Mouse (Mus musculus) adrenal gland, adult 10 weeks (tissue): ENCODE measurements around the gene Cyp2j12. TPM values are rescaled to one million over a fixed set of nuclear protein-coding genes. Genes with fewer than 3 reads are reported as not detected.

Experiments
- polyA plus RNA-seq: library from polyadenylated mRNA; stranded (reverse); fragments of 350-450 nt; fragmentation: Illumina TruSeq; extraction: RNeasy Lipid Tissue Mini Kit (QIAGEN cat#74804); gene quantifications from one replicate; pipeline ENCODE4 v1.2.3, GENCODE M21; 2014; ENCODE audit warnings: low read depth, low replicate concordance

Cyp2j12 gene
- polyA plus RNA-seq: not detected

DNA sequence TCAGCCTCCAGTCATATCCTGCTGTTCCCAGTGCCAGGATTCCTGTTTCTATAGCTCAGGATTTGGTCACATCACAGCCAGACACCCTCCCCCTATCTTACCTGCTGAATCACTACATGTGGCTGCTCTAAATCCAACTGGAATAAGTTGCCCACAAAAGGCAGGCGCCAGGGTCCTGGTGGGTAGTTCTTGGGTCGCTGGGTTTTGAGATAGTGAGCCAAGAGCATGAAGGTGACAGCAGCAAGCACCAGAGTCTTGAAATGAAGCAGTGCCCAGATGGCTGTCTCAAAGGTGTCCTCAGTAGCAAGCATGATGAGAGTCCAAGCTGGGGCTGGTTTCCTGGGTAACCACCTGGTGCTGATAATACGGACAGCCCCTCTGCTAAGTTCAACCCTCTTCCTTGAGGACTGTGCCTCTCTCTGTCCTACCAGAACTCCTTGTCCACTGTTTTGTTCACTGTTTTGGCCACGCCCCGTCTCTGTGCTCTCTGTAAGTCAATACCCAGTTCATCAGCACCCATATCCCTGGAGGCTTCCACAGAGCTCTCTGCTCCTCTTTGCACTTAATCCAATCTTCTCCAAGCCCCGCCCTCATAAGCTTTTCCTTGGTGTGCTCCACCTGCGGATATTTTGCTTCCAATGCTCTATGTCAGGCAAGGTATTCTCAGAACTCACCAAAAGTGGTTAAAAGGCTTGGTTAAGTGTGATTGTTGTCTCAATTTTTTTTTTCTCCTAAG lies at the start of gene Cyp2j12:
Cyp2j12 (minus strand) TSS at position 421 of the 736 bp plus-strand sequence.

DNA sequence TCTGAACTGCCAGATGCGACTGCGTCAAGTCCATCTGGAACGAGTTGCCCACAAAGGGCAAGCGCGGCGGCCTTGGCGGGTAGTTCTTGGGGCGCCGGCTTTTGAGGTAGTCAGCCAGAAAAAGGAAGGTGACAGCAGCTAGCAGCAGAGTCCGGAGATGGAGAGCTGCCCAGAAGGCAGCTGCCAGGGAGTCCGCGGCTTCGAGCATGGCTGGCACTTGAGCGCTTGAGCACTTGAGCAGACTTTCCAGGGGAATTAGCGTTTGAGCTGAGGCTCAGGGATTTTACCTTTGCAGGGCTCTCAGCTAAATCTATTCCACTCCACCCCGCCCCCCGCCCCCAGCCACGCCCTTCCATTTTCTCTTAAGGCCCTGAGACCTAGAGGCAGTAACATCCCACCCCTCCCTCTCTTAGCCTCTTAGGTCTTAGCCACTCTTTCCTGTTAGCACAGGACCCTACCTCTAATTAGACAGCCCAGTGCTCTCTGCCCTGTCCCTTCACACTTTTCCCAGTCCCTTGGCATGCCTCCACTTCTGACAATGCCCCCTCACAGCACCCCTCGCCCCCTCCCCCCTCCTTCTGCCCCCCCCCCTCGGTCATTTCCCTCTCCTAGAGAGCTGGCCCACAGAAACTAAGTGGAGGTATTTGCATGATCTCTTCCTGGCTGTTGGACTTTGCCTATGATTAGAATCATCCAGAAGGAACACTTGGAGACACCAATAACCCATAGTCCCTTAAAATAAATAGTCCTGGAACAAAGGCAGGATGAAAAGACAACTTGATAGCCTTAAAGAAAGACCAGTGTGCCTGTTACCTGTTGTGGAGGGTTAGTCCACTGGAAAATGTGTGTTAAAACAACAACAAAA lies 63.5 kb downstream of the Cyp2j12 start, which contains the start of gene Cyp2j13:
Cyp2j13 (minus strand) TSS at position 286 of the 865 bp plus-strand sequence.

Other genes with a start within 250 kb of the Cyp2j12 start
- gene Hook1, start 173.9 kb downstream of the Cyp2j12 start, polyA plus RNA-seq: 23.0 TPM
- gene Cyp2j13, start 63.6 kb downstream of the Cyp2j12 start, polyA plus RNA-seq: not detected
- gene Cyp2j7, start 95.5 kb upstream of the Cyp2j12 start, polyA plus RNA-seq: not detected
- gene Cyp2j11, start 207.5 kb upstream of the Cyp2j12 start, polyA plus RNA-seq: not detected